Mouse (Mus musculus) midbrain, embryonic 14.5 days (tissue): ENCODE data around the gene Ube4b. TPM values are rescaled to one million over a fixed set of nuclear protein-coding genes. Genes with fewer than 3 reads are reported as not detected.

Experiments used
- ATAC-seq: fragments of 200-750 bp; cut with Nextera tagmentation; 2 replicates; pipeline ENCODE4 v1.8.0; 2017; ENCODE audit warnings: moderate number of reproducible peaks, moderate library complexity; ENCODE audit not compliant: low FRiP score, low TSS enrichment
- DNase-seq: peaks from one replicate; pipeline ENCODE4 v3.0.0-alpha.2; 2015
- H3K27ac ChIP-seq: fragments of 300-500 bp; sonication (generic); replicated peaks from 2 replicates; pipeline ENCODE4 v1.5.1; 2014; ENCODE audit warnings: mild to moderate bottlenecking, low read depth, low read length, moderate library complexity
- H3K27me3 ChIP-seq: fragments of 300-500 bp; sonication (generic); 2 replicates; pipeline ENCODE4 v1.6.1; 2014; ENCODE audit warnings: low read length, control low read depth, mixed read lengths; ENCODE audit not compliant: control insufficient read depth, insufficient read depth
- H3K36me3 ChIP-seq: fragments of 300-500 bp; sonication (generic); 2 replicates; pipeline ENCODE4 v1.6.1; 2014; ENCODE audit warnings: low read length, control low read depth; ENCODE audit not compliant: control insufficient read depth, insufficient read depth
- H3K4me1 ChIP-seq: fragments of 300-500 bp; sonication (generic); 2 replicates; pipeline ENCODE4 v1.6.1; 2014; ENCODE audit warnings: mild to moderate bottlenecking, antibody characterized with exemption, low read length, control low read depth; ENCODE audit not compliant: control insufficient read depth, insufficient read depth
- H3K4me2 ChIP-seq: fragments of 300-500 bp; sonication (generic); 2 replicates; pipeline ENCODE4 v1.6.1; 2014; ENCODE audit warnings: mild to moderate bottlenecking, low read length, moderate library complexity
- H3K4me3 ChIP-seq: fragments of 300-500 bp; sonication (generic); replicated peaks from 2 replicates; pipeline ENCODE4 v1.5.1; 2014; ENCODE audit warnings: low read depth, low read length
- H3K9ac ChIP-seq: fragments of 300-500 bp; sonication (generic); replicated peaks from 2 replicates; pipeline ENCODE4 v1.6.1; 2014; ENCODE audit warnings: mild to moderate bottlenecking, low read length, moderate library complexity
- H3K9me3 ChIP-seq: fragments of 300-500 bp; sonication (generic); 2 replicates; pipeline ENCODE4 v1.6.1; 2016; ENCODE audit warnings: low read length, control low read depth, mixed read lengths; ENCODE audit not compliant: control insufficient read depth
- WGBS: fragments of 180-500 bp; shearing (Covaris S2); extraction: QIAGEN DNeasy Blood & Tissue Kit; methylation state at CpG from one replicate; pipeline ENCODE4 v1.1.7; 2014; 5-methylcytosine and 5-hydroxymethylcytosine counted together
- polyA plus RNA-seq: library from polyadenylated mRNA; unstranded; fragments of >200 nt; fragmentation: Nextera tagmentation; extraction: Ambion mirVana; gene quantifications from 2 replicates; pipeline ENCODE4 v1.2.1, GENCODE M21; 2014

The Ube4b gene
- polyA plus RNA-seq, 1 experiment from 2014 or later: 56.8 TPM

DNA sequence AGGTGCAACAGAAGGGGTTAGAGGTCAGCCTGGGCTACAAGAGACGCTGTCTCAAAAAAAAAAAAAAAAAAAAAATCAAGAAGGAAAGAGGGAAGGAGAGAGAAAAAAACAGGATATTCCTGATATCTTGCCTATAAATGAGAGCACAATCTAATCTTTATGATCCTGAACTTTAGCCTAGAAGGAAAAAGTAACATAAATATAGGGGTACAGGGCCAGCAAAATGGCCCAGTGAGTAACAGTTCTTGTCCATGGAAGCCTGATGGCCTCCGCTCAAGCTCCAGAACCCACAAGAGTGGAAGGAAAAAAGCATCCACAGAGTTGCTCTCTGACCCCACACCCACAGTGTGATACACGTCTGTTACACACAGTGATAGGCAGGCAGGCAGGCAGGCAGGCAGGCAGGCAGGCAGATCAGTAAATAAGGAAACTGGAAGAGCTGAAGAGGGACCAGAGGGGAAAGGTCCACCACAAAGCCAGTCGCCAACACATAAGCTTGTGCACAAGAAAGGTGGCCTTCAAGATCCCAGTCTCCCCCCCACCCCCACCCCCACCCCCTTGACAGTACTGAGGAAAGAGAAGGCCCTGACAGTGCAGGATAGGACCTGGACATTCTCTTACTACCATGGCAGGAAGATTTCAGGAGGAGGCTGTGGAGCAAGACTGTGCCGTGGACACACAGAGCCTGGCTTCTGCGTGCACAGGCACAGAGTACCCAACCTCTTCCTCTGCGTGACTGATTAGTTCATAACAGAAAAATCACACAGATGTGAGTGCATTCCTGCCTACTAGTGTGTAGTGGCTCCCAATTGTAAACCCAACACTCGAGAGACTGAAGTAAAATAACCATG, 140.0 kb downstream of the Ube4b start:
- Histone ChIP-seq H3K4me3 (no peak overlapping the region), H3K4me2 (no peak overlapping the region), H3K9me3 (no peaks in the 10 kb centered on the region), H3K27me3 (no peaks in the 10 kb centered on the region), H3K36me3 (peaks cover 35% of the 10 kb centered on the region), H3K27ac (0 out of 2 replicates have a peak overlapping the region, but pooled peaks have one; percentile 5), H3K4me1 (0 out of 2 replicates have a peak, but pooled peaks cover 3% of the 10 kb centered on the region), H3K9ac (no peak overlapping the region)
- DNase-seq: no peak
- ATAC-seq: no peak
- 82% methylated on average over 8 of the region's 8 CpGs for WGBS

GRCm38 (mm10) chr4:149285691-149286090, 140.9 kb downstream of the Ube4b start:
- 91% methylated on average over 1 of the region's 1 CpGs for WGBS

GRCm38 (mm10) chr4:149283018-149283417, 143.5 kb downstream of the Ube4b start:
- H3K4me2 ChIP-seq: no peak overlapping the region
- peaks cover 9% of the 10 kb centered on the region; the same call in 1 of the 2 replicates for H3K36me3 ChIP-seq
- DNase-seq (no peak), ATAC-seq (no peak)
- H3K27me3 ChIP-seq: no peaks in the 10 kb centered on the region
- 85% methylated on average over 3 of the region's 3 CpGs for WGBS
- H3K4me3 ChIP-seq: no peak overlapping the region
- H3K9me3 ChIP-seq: no peaks in the 10 kb centered on the region
- H3K4me1 ChIP-seq: peaks cover 15% of the 10 kb centered on the region
- H3K27ac ChIP-seq: no peak overlapping the region
- no peak overlapping the region for H3K9ac ChIP-seq

More at GRCm38 (mm10) chr4:149285691-149286090, 140.9 kb downstream of the Ube4b start:
- no peak overlapping the region for H3K27ac ChIP-seq
- H3K4me1 ChIP-seq: 0 out of 2 replicates have a peak, but pooled peaks cover 3% of the 10 kb centered on the region
- H3K4me2 ChIP-seq: no peak overlapping the region
- H3K9me3 ChIP-seq: no peaks in the 10 kb centered on the region
- no peak overlapping the region for H3K9ac ChIP-seq
- no peaks in the 10 kb centered on the region for H3K27me3 ChIP-seq
- H3K4me3 ChIP-seq: no peak overlapping the region
- no peak for ATAC-seq
- no peak for DNase-seq
- H3K36me3 ChIP-seq: peaks cover 29% of the 10 kb centered on the region

DNA sequence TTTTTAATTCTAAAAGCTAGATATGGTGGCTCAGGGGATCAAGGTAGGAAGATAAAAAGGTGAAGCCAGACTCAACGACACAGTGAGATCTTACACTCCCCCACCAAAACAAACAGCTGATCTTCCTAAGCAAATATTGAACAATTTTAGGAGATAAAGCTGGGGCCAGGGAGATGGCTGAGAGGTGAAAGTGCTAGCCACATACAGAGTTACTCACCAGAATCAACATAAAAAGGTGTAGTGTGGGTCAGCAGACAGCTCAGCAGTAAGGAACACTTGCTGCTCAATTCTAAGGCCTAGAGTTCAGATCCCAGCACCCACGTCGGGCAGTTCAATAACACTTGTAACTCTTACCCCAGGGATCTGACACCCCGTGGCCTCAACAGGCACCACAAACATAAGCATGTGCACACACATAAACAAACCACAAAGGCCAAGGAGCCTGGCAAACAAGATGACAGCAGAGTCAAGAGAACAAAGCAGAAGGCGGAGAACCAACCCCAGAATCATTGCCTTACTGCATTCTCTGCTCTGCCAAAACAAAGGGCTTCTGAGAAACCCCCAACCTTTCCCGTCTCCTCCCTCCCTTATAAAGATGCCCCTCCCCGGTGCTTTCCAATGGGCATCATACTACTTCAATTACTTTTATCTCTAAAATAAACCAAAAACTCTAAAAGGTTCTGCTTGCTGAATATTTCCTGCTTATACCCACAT, 144.4 kb downstream of the Ube4b start:
- Histone ChIP-seq H3K9ac (no peak overlapping the region), H3K27me3 (no peaks in the 10 kb centered on the region), H3K4me2 (no peak overlapping the region), H3K4me1 (peaks cover 23% of the 10 kb centered on the region), H3K36me3 (peaks cover 9% of the 10 kb centered on the region; the same call in 1 of the 2 replicates), H3K27ac (no peak overlapping the region), H3K9me3 (no peaks in the 10 kb centered on the region), H3K4me3 (no peak overlapping the region)
- ATAC-seq (no peak), DNase-seq (no peak)
- 76% methylated on average over 7 of the region's 7 CpGs for WGBS

Other genes with a start within 250 kb of the Ube4b start
- 152 and 202 TPM in 2 replicates for gene Kif1b, start 119.1 kb downstream of the Ube4b start, polyA plus RNA-seq
- 0.50 TPM in 1 of 2 replicates, not detected in the other for gene Rbp7, start 28.2 kb upstream of the Ube4b start, polyA plus RNA-seq
- not detected in 2 replicates for gene Tmem274, start 50.6 kb upstream of the Ube4b start, polyA plus RNA-seq
- gene Nmnat1, start 58.5 kb upstream of the Ube4b start, polyA plus RNA-seq: 5.6 and 9.4 TPM in 2 replicates
- 48.9 and 49.7 TPM in 2 replicates for gene Lzic, start 58.5 kb upstream of the Ube4b start, polyA plus RNA-seq
- 93.6 and 95.3 TPM in 2 replicates for gene Ctnnbip1, start 91.5 kb upstream of the Ube4b start, polyA plus RNA-seq
- gene Clstn1, start 159.7 kb upstream of the Ube4b start, polyA plus RNA-seq: 104 and 117 TPM in 2 replicates